Mouse (Mus musculus): ENCODE data around the gene Tmprss6. TPM values are rescaled to one million over a fixed set of nuclear protein-coding genes. Genes with fewer than 3 reads are reported as not detected.
A peak's percentile ranks its signal among the peaks of the same experiment; 100 is the strongest.

Gene Tmprss6
- total and polyA plus RNA-seq, 3 experiments, result not detected

- Histone ChIP-seq H3K4me3 (peak overlapping the region; percentile 2; the same call in 1 of the 2 replicates), H3K27ac (peak overlapping the region; percentile 45; the same call in 1 of the 2 replicates), H3K9ac (ENCODE audit: low read depth, low read length) (peak overlapping the region; percentile 4; the same call in 1 of the 2 replicates), H3K27me3 (ENCODE audit: control insufficient read depth, insufficient read depth, low read length) (no peaks in the 10 kb centered on the region), H3K79me2 (replicated peaks; ENCODE audit: control insufficient read depth, insufficient read depth, low read length) (no peaks in the 10 kb centered on the region), H3K36me3 (ENCODE audit: control insufficient read depth, insufficient read depth, low read length) (no peaks in the 10 kb centered on the region), H3K4me1 (ENCODE audit: control insufficient read depth, insufficient read depth, low read length) (peaks cover 3% of the 10 kb centered on the region)
- peak; percentile 88 to 90 for DNase-seq
- 15% methylated on average over 32 of the region's 32 CpGs for WGBS
- peak; percentile 59 for TF ChIP-seq CTCF (IDR thresholded peaks at IDR 0.05)
- TF ChIP-seq EP300 (IDR thresholded peaks at IDR 0.05; ENCODE audit: insufficient read depth, low read depth, low read length), result no peak
- TF ChIP-seq POLR2A (IDR thresholded peaks at IDR 0.05; ENCODE audit: insufficient read depth, low read depth, low read length), result no peak
- intact Hi-C loops (cut with DNase I), result no loop called here
These were observed 31.8 kb downstream of the Tmprss6 start for GRCm38 (mm10) chr15:78436380-78437192.

GRCm38 (mm10) chr15:78435681-78436080 is 32.8 kb downstream of the Tmprss6 start:
- intact Hi-C loops (cut with DNase I), result no loop called here
- Histone ChIP-seq H3K4me3 (no peak overlapping the region), H3K27ac (no peak overlapping the region), H3K4me1 (ENCODE audit: control insufficient read depth, insufficient read depth, low read length) (peaks cover 5% of the 10 kb centered on the region), H3K27me3 (ENCODE audit: control insufficient read depth, insufficient read depth, low read length) (no peaks in the 10 kb centered on the region), H3K79me2 (replicated peaks; ENCODE audit: control insufficient read depth, insufficient read depth, low read length) (no peaks in the 10 kb centered on the region), H3K36me3 (ENCODE audit: control insufficient read depth, insufficient read depth, low read length) (no peaks in the 10 kb centered on the region), H3K9ac (ENCODE audit: low read depth, low read length) (no peak overlapping the region)
- no peak for DNase-seq
- no peak for TF ChIP-seq EP300 (IDR thresholded peaks at IDR 0.05; ENCODE audit: insufficient read depth, low read depth, low read length)
- no peak for TF ChIP-seq CTCF (IDR thresholded peaks at IDR 0.05)
- WGBS, result 84% methylated on average over 11 of the region's 11 CpGs

DNA sequence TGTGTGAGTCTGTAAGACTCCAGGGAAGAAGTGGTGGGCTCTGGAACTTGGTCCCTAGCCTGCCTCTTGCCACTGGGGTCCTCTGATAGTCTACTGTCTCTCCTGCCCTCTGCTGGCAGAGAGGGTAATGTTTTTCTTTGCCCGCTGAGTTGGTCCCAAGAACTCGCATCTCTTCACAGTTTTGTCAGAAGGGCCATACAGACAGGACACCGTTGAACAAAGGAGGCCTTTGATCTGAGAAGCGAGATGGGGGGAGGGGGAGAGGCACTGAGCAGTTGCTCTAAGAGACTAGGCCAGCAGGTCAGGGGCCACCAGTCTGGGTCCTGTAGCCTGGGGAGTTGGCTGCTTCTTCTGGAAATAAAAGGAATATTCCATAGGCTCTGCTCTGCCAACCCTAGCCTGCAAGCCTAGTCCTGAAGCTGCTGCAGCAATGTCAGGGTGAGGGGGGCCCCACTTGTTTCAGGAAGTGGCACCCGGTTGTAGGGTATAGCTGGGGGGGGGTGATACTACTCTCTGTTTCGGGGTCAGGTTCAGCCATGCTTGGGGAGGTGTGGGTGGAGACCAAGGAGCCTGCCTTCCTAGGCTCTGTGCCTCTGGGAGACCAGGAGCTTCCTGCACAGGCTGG is 33.4 kb downstream of the Tmprss6 start:
- TF ChIP-seq EP300 (IDR thresholded peaks at IDR 0.05; ENCODE audit: insufficient read depth, low read depth, low read length), result no peak
- peak; percentile 63 for TF ChIP-seq CTCF (IDR thresholded peaks at IDR 0.05)
- Histone ChIP-seq H3K36me3 (ENCODE audit: control insufficient read depth, insufficient read depth, low read length) (no peaks in the 10 kb centered on the region), H3K4me3 (no peak overlapping the region), H3K79me2 (replicated peaks; ENCODE audit: control insufficient read depth, insufficient read depth, low read length) (no peaks in the 10 kb centered on the region), H3K4me1 (ENCODE audit: control insufficient read depth, insufficient read depth, low read length) (peaks cover 5% of the 10 kb centered on the region), H3K9ac (ENCODE audit: low read depth, low read length) (no peak overlapping the region), H3K27me3 (ENCODE audit: control insufficient read depth, insufficient read depth, low read length) (no peaks in the 10 kb centered on the region), H3K27ac (no peak overlapping the region)
- no peak for DNase-seq
- intact Hi-C loops (cut with DNase I), result no loop called here
- 54% methylated on average over 6 of the region's 6 CpGs for WGBS

DNA sequence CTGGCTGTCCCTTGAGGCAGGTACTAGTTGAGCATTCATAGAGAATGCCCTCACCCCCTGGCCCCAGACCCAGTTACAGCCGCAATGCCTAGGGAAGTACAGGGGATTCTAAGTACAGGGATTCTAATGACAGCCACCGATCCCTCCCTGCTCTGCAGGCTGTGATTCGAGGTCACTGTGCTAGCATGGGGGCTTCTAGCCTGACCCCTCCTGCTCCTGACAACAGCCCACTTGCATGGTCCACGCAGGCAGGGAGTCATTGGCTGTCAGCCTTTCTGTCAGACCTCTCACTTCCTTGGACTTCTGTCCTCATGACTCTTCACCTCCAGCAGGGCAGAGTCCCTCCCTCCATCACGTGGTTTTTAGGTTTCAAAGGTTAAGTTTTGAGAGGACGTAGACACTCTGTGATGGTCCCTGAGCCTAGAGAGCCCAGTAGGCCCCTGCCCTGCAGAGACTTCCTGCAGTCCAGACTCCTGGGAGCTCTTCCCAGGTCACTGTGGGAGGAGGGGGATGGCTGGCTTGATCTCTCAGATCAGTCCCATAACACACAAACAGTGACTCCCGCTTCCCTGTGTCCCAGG is 36.8 kb downstream of the Tmprss6 start:
- Histone ChIP-seq H3K36me3 (ENCODE audit: control insufficient read depth, insufficient read depth, low read length) (no peaks in the 10 kb centered on the region), H3K9ac (ENCODE audit: low read depth, low read length) (no peak overlapping the region), H3K79me2 (replicated peaks; ENCODE audit: control insufficient read depth, insufficient read depth, low read length) (no peaks in the 10 kb centered on the region), H3K4me1 (ENCODE audit: control insufficient read depth, insufficient read depth, low read length) (peaks cover 4% of the 10 kb centered on the region; the same call in 1 of the 2 replicates), H3K4me3 (no peak overlapping the region), H3K27me3 (ENCODE audit: control insufficient read depth, insufficient read depth, low read length) (no peaks in the 10 kb centered on the region), H3K27ac (no peak overlapping the region; the same call in 1 of the 2 replicates)
- TF ChIP-seq POLR2A (IDR thresholded peaks at IDR 0.05; ENCODE audit: insufficient read depth, low read depth, low read length) (no peak), EP300 (IDR thresholded peaks at IDR 0.05; ENCODE audit: insufficient read depth, low read depth, low read length) (no peak), CTCF (IDR thresholded peaks at IDR 0.05) (no peak)
- intact Hi-C loops (cut with DNase I), result no loop called here
- DNase-seq, result no peak
- 68% methylated on average over 7 of the region's 7 CpGs for WGBS

GRCm38 (mm10) chr15:78430874-78431273 is 37.6 kb downstream of the Tmprss6 start:
- DNase-seq, result no peak
- peak overlapping the region; percentile 76 for H3K27ac ChIP-seq
- H3K4me3 ChIP-seq, result no peak overlapping the region
- intact Hi-C loops (cut with DNase I), result no loop called here
- WGBS, result 67% methylated on average over 10 of the region's 10 CpGs
- H3K79me2 ChIP-seq (replicated peaks; ENCODE audit: control insufficient read depth, insufficient read depth, low read length), result no peaks in the 10 kb centered on the region
- H3K4me1 ChIP-seq (ENCODE audit: control insufficient read depth, insufficient read depth, low read length), result peaks cover 2% of the 10 kb centered on the region; the same call in 1 of the 2 replicates
- no peaks in the 10 kb centered on the region for H3K27me3 ChIP-seq (ENCODE audit: control insufficient read depth, insufficient read depth, low read length)
- TF ChIP-seq POLR2A (IDR thresholded peaks at IDR 0.05; ENCODE audit: insufficient read depth, low read depth, low read length), result no peak
- TF ChIP-seq CTCF (IDR thresholded peaks at IDR 0.05), result no peak
- no peak for TF ChIP-seq EP300 (IDR thresholded peaks at IDR 0.05; ENCODE audit: insufficient read depth, low read depth, low read length)
- no peak overlapping the region for H3K9ac ChIP-seq (ENCODE audit: low read depth, low read length)
- H3K36me3 ChIP-seq (ENCODE audit: control insufficient read depth, insufficient read depth, low read length), result no peaks in the 10 kb centered on the region

All from heart, adult 2 months (tissue).